Comparison of ENCODE assay signal across 8 mouse cellular contexts in genomic region chr12:79504641-79505040, GRCm38 (mm10).
DNase-seq lines count a peak whose midpoint lies in the region; ATAC-seq and TF ChIP-seq lines count a peak whose summit lies in the region.

No protein-coding gene starts in this region.

- H3K4me2 ChIP-seq in heart, embryonic 11.5 days, result no peak overlapping the region
- H3K4me2 ChIP-seq in midbrain, embryonic 12.5 days (replicated peaks), result no peak overlapping the region

- no peak for TF ChIP-seq CTCF in brain, embryonic 14.5 days (IDR thresholded peaks at IDR 0.05; ENCODE audit: borderline replicate concordance, extremely low read depth, insufficient read depth, insufficient read length)

- 0 out of 2 replicates have a peak overlapping the region, but pooled peaks have one; percentile 1 for H3K27ac ChIP-seq in heart, embryonic 11.5 days (ENCODE audit: low read depth, low read length)
- peak overlapping the region; percentile 82 for H3K27ac ChIP-seq in hindbrain, embryonic 10.5 days
- peak overlapping the region; percentile 78 for H3K27ac ChIP-seq in midbrain, embryonic 12.5 days (replicated peaks)

- H3K4me1 ChIP-seq in heart, embryonic 11.5 days (ENCODE audit: control insufficient read depth, insufficient read depth, low read length), result peaks cover 17% of the 10 kb centered on the region
- H3K4me1 ChIP-seq in hindbrain, embryonic 10.5 days (replicated peaks), result peaks cover 38% of the 10 kb centered on the region
- H3K4me1 ChIP-seq in midbrain, embryonic 12.5 days, result peaks cover 39% of the 10 kb centered on the region

- WGBS in heart, embryonic 11.5 days (ENCODE audit: insufficient replicate concordance), result 76% methylated on average over 1 of the region's 1 CpGs
- 78% methylated on average over 1 of the region's 1 CpGs for WGBS in hindbrain, embryonic 10.5 days
- WGBS in midbrain, embryonic 12.5 days, result 32% methylated on average over 1 of the region's 1 CpGs

- ATAC-seq in heart, embryonic 11.5 days (replicated peaks; ENCODE audit: insufficient number of reproducible peaks, low FRiP score, low TSS enrichment), result no peak
- no peak; the same call in 1 of the 2 replicates for ATAC-seq in midbrain, embryonic 12.5 days (ENCODE audit: low FRiP score, low read depth)

- H3K9ac ChIP-seq in heart, embryonic 11.5 days (ENCODE audit: low read depth, low read length), result no peak overlapping the region
- H3K9ac ChIP-seq in midbrain, embryonic 12.5 days (replicated peaks), result no peak overlapping the region

- H3K27me3 ChIP-seq in heart, embryonic 11.5 days (ENCODE audit: control insufficient read depth, insufficient read depth, low read length), result no peaks in the 10 kb centered on the region
- H3K27me3 ChIP-seq in hindbrain, embryonic 10.5 days (ENCODE audit: insufficient read depth, poor library complexity, severe bottlenecking), result no peaks in the 10 kb centered on the region
- H3K27me3 ChIP-seq in midbrain, embryonic 12.5 days, result no peaks in the 10 kb centered on the region

- no peak overlapping the region for H3K4me3 ChIP-seq in heart, embryonic 11.5 days (ENCODE audit: low read depth, low read length)
- no peak overlapping the region for H3K4me3 ChIP-seq in hindbrain, embryonic 10.5 days
- H3K4me3 ChIP-seq in midbrain, embryonic 12.5 days, result no peak overlapping the region

- intact Hi-C loops in heart, postnatal 14 days (cut with DNase I), result no loop called here
- intact Hi-C loops in left cerebral cortex, postnatal 25 days (cut with DNase I), result no loop called here

- H3K36me3 ChIP-seq in heart, embryonic 11.5 days (ENCODE audit: control insufficient read depth, insufficient read depth, low read length), result no peaks in the 10 kb centered on the region
- H3K36me3 ChIP-seq in hindbrain, embryonic 10.5 days, result no peaks in the 10 kb centered on the region
- H3K36me3 ChIP-seq in midbrain, embryonic 12.5 days, result no peaks in the 10 kb centered on the region

- no peaks in the 10 kb centered on the region for H3K9me3 ChIP-seq in heart, embryonic 11.5 days (replicated peaks; ENCODE audit: control insufficient read depth, low read length)
- H3K9me3 ChIP-seq in hindbrain, embryonic 10.5 days, result no peaks in the 10 kb centered on the region
- H3K9me3 ChIP-seq in midbrain, embryonic 12.5 days, result 0 out of 2 replicates have a peak, but pooled peaks cover 5% of the 10 kb centered on the region

- no peak for TF ChIP-seq POLR2A in brain, embryonic 14.5 days (IDR thresholded peaks at IDR 0.05; ENCODE audit: borderline replicate concordance, extremely low read depth, insufficient read depth, insufficient read length, poor library complexity, severe bottlenecking)

- DNase-seq in heart, postnatal 14 days, result no peak
- DNase-seq in brain, embryonic 14.5 days (ENCODE audit: low read depth), result peak; percentile 81
- no peak for DNase-seq in hindbrain, embryonic 10.5 days (ENCODE audit: low spot score)
- no peak for DNase-seq in spleen, postnatal 4 days (ENCODE audit: low spot score in 2 of 2)
- DNase-seq in left cerebral cortex, postnatal 25 days (ENCODE audit: low spot score in 2 of 2), result no peak
- DNase-seq in natural killer cell, adult 2 months (ENCODE audit: low spot score in 2 of 2), result no peak

Comparison
In these comparisons a context has a peak if more than half of its experiments do, and no peak if none do; other contexts are left out.
1. H3K27ac ChIP-seq: peak in every context shown above with its lines; median percentile 82 in hindbrain, embryonic 10.5 days; 78 in midbrain, embryonic 12.5 days; 1 in heart, embryonic 11.5 days.